Mouse (Mus musculus) c-Kit-positive CD71-positive TER-119-positive erythroid progenitor cells, embryonic 14.5 days (primary cell): ENCODE measurements around the gene Gm10570.

ENCODE experiments used
- DNase-seq: peaks from one replicate; pipeline ENCODE4 v3.0.0-alpha.2; 2013; ENCODE audit warnings: low spot score

Gm10570 gene

DNA sequence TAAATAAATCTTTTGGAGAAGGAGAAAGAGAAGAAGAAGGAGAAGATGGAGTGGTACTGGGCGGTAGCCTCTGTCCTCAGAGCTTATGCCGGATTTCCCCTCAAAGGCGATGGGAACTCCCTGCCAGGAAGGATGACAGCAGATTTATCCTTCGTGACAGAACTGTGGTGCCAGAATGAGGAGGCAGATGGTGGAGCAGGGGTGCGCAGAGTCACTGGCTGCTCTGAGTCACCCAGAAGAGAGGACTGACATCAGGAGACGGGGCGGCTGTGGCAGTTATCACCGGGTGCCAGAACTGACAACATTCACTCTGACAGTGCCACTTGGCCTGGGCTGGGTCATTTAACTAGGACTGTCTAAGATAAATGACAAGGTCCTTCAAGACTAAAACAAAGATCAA is 38.4 kb downstream of the Gm10570 start:
- DNase-seq: no peak

- DNase-seq: no peak
These were observed 39.7 kb downstream of the Gm10570 start for GRCm38 (mm10) chr4:130268736-130269135.

GRCm38 (mm10) chr4:130267069-130267468 is 41.4 kb downstream of the Gm10570 start:
- DNase-seq: no peak

- DNase-seq: no peak
These were observed 41.9 kb downstream of the Gm10570 start for GRCm38 (mm10) chr4:130266601-130267000.

- DNase-seq: peak; percentile 48
These were observed 43.6 kb downstream of the Gm10570 start for GRCm38 (mm10) chr4:130264698-130265349.

DNA sequence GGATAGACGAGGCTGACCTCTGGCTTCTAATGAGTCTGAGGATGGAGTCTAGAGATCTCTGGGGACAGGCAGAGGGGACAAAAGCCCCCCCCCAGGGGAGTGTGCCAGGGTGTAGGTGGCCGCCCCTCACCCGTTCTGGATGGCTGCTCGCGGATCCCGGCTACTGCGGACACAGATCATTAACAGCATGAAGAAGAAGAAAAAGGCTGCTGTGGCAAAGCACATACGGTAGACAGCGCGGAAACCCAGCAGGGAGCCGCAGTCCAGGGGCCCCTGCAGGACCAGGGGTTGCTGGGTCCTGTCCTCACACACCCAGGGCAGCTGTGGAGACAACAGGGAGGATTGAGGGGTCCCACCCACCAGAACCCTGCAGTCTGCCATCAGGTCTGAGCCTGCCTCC is 44.3 kb downstream of the Gm10570 start:
- DNase-seq: no peak

DNA sequence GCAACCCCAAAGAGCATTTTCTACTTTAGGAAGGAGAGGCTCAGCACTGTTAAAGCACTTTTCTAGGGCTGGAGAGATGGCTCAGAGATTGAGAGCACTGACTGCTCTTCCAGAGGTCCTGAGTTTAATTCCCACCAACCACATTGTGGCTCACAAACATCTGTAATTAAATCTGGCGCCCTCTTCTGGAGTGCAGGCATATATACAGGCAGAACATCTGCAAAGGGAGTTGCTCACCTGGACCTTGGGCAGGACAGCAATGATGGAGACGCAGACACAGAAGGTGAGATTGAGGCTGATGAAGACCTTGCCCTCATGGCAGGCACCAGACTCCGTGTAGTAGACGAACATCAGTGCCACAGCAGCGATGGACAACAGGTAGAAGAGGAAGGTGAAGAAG is 48.1 kb downstream of the Gm10570 start:
- no peak for DNase-seq
